Mouse (Mus musculus) forebrain, embryonic 11.5 days (tissue): ENCODE measurements around the gene Slc16a8. TPM values are rescaled to one million over a fixed set of nuclear protein-coding genes. Genes with fewer than 3 reads are reported as not detected.
A peak's percentile ranks its signal among the peaks of the same experiment; 100 is the strongest.

ENCODE experiments used
- ATAC-seq: fragments of 200-750 bp; cut with Nextera tagmentation; replicated peaks from 2 replicates; pipeline ENCODE4 v1.8.0; 2017; ENCODE audit warnings: moderate TSS enrichment; ENCODE audit not compliant: low FRiP score
- DNase-seq: peaks from one replicate; pipeline ENCODE4 v3.0.0-alpha.2; 2017; ENCODE audit warnings: low spot score
- H3K27ac ChIP-seq: fragments of 300-500 bp; sonication (generic); 2 replicates; pipeline ENCODE4 v1.5.1; 2014; ENCODE audit warnings: low read depth, low read length
- H3K27me3 ChIP-seq: fragments of 300-500 bp; sonication (generic); 2 replicates; pipeline ENCODE4 v1.6.1; 2014; ENCODE audit warnings: mild to moderate bottlenecking, low read length, mixed read lengths; ENCODE audit not compliant: control insufficient read depth, insufficient read depth
- H3K36me3 ChIP-seq: fragments of 300-500 bp; sonication (generic); 2 replicates; pipeline ENCODE4 v1.6.1; 2014; ENCODE audit warnings: mild to moderate bottlenecking, low read length, moderate library complexity, mixed read lengths; ENCODE audit not compliant: control insufficient read depth, insufficient read depth
- H3K4me1 ChIP-seq: fragments of 300-500 bp; sonication (generic); replicated peaks from 2 replicates; pipeline ENCODE4 v1.6.1; 2014; ENCODE audit warnings: low read length, mixed read lengths; ENCODE audit not compliant: control insufficient read depth, insufficient read depth
- H3K4me2 ChIP-seq: fragments of 300-500 bp; sonication (generic); 2 replicates; pipeline ENCODE4 v1.6.1; 2014; ENCODE audit warnings: low read depth, mild to moderate bottlenecking, low read length, moderate library complexity, mixed read lengths; ENCODE audit not compliant: severe bottlenecking
- H3K4me3 ChIP-seq: fragments of 300-500 bp; sonication (generic); 2 replicates; pipeline ENCODE4 v1.5.1; 2014; ENCODE audit warnings: low read depth, low read length
- H3K9ac ChIP-seq: fragments of 300-500 bp; sonication (generic); 2 replicates; pipeline ENCODE4 v1.6.1; 2014; ENCODE audit warnings: low read length
- H3K9me3 ChIP-seq: fragments of 300-500 bp; sonication (generic); 2 replicates; pipeline ENCODE4 v1.6.1; 2016; ENCODE audit warnings: low read length, mixed read lengths; ENCODE audit not compliant: control insufficient read depth
- WGBS: fragments of 180-500 bp; shearing (Covaris S2); extraction: QIAGEN DNeasy Blood & Tissue Kit; methylation state at CpG from one replicate; pipeline ENCODE4 v1.1.7; 2014; 5-methylcytosine and 5-hydroxymethylcytosine counted together
- polyA plus RNA-seq: library from polyadenylated mRNA; unstranded; fragments of >200 nt; fragmentation: Nextera tagmentation; extraction: Ambion mirVana; gene quantifications from 2 replicates; pipeline ENCODE4 v1.2.1, GENCODE M21; 2014

Slc16a8 gene
- polyA plus RNA-seq, 1 experiment from 2014 or later, result not detected

DNA sequence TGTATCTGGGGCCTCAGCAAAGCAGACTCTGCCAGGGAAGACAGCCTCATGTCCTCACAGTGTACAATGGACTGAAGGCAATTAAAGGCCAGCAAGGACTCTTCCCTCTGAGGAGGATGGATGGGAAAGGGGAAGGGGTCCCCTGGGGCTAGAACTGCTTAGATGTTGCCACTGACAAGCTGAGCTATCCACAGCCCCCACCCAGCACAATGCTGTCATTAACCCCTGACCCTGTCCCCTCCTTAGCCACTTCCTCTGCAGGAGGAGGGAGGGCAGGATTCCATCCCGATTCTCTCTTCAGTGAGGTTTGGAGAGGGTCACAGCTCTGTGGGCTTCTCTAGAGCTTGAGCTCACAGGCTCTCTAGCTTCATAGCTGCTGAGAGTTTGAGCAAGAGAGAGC is 35.0 kb downstream of the Slc16a8 start:
- ATAC-seq, result no peak

DNA sequence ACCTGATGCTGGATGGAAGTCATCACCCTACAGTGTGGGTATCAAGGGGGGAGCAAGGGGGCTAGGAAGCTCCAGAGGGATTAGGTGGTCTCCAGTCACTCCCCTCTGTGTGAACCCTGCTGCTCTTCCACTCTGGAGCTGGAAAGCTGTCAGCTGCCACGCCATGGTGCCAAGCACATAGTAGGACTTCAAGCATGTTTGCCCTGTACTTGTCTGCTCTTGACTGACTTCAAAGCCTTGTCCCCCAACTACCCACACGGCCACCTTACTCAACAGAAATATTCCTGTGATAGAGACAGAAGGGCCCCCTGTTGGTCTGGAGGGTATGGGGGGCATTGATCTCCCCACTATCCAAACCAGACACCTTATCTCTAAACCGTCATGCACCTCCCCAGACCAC is 38.4 kb downstream of the Slc16a8 start:
- ATAC-seq, result no peak
- 71% methylated on average over 3 of the region's 3 CpGs for WGBS
- Histone ChIP-seq H3K4me2 (no peak overlapping the region), H3K9ac (no peak overlapping the region), H3K36me3 (no peaks in the 10 kb centered on the region), H3K4me1 (no peaks in the 10 kb centered on the region), H3K9me3 (no peaks in the 10 kb centered on the region), H3K27ac (no peak overlapping the region), H3K4me3 (no peak overlapping the region), H3K27me3 (no peaks in the 10 kb centered on the region)
- no peak for DNase-seq

More for the DNA sequence above, 35.0 kb downstream of the Slc16a8 start:
- WGBS, result 0% methylated on average over 1 of the region's 1 CpGs
- no peaks in the 10 kb centered on the region for H3K36me3 ChIP-seq
- peak overlapping the region; percentile 24; the same call in 1 of the 2 replicates for H3K9ac ChIP-seq
- H3K9me3 ChIP-seq, result no peaks in the 10 kb centered on the region
- H3K27me3 ChIP-seq, result no peaks in the 10 kb centered on the region
- no peak for DNase-seq
- H3K27ac ChIP-seq, result no peak overlapping the region
- no peak overlapping the region for H3K4me3 ChIP-seq
- peaks cover 6% of the 10 kb centered on the region; the same call in 1 of the 2 replicates for H3K4me1 ChIP-seq
- no peak overlapping the region for H3K4me2 ChIP-seq

DNA sequence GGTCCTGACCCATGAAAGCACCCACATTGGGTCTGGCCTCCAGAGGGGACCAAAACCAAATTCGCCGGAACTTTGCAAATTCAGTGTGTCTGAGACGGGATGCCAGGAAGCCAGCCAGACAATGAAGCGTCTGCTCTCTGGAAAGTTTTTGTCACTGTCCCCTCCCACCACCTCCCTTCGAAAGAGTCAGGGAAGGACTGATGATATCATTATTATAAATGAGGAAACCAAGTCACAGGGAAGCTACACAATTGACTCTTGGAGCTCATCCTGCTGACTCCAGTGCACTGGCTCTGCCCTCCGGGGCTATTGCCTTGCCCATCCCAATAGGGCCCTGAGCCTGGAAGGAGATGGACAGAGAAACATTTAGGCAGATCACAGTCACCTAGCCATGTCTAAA is 41.0 kb downstream of the Slc16a8 start:
- Histone ChIP-seq H3K4me1 (no peaks in the 10 kb centered on the region), H3K4me2 (no peak overlapping the region), H3K27ac (no peak overlapping the region), H3K36me3 (no peaks in the 10 kb centered on the region), H3K9me3 (no peaks in the 10 kb centered on the region), H3K9ac (no peak overlapping the region), H3K27me3 (no peaks in the 10 kb centered on the region), H3K4me3 (no peak overlapping the region)
- ATAC-seq (no peak), DNase-seq (no peak)
- 87% methylated on average over 6 of the region's 6 CpGs for WGBS

DNA sequence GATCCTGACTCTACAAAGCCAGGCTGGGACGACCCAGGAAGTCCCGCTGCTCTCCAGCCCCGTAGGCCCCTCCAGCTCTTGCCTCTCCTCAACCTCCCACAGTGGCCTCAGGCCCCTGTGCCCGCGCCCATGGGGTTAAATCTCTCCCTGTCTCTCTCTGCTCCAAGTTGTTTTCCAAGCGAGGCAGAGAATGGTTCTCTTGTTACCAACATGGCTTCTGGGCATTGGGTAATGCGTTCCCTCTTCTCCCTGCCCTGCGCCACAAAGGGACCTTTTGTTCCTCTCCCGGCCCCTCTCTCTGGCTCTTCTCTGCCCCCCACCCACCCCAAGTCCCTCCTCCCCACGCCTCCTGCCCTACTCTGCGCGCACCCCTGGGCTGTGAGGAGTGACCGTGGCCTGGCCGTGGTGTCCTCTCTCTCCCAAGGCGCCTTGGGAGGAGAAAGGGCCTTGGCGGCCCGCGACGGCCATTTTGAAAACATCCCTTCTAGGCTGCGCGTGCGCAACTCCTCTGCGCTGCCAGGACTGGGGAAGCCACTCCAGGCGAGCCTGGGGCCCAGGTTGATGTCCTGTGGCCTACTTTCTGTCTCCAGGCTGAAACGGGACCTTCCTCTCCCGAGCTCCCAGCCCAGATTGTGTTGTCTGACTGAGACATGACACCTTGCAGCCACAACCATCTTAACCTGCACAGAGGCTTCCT is 41.7 kb downstream of the Slc16a8 start:
- no peak overlapping the region for H3K27ac ChIP-seq
- H3K9ac ChIP-seq, result no peak overlapping the region
- H3K4me1 ChIP-seq, result no peaks in the 10 kb centered on the region
- H3K9me3 ChIP-seq, result no peaks in the 10 kb centered on the region
- no peak for ATAC-seq
- H3K27me3 ChIP-seq, result no peaks in the 10 kb centered on the region
- H3K36me3 ChIP-seq, result no peaks in the 10 kb centered on the region
- DNase-seq, result no peak
- 80% methylated on average over 26 of the region's 26 CpGs for WGBS
- H3K4me3 ChIP-seq, result no peak overlapping the region
- H3K4me2 ChIP-seq, result no peak overlapping the region

DNA sequence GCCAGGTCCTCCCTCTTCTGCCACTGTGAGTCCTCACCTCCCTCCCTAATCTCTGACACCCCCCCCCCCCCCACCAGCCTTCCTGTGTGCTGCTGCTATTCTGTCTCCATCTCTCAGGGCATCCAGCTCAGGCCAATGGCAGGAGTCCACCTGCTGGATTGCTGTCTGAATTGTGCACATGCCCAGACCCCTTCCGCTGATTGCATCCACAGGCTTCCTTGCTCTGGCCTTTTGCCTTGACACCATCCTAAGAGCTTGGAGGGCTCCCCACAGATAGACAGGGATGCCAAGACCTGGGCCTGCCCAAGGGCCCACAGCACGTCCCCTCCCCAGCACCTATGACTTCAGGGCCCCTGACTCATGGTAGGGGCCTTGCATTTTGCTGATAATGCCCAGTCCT is 44.2 kb downstream of the Slc16a8 start:
- Histone ChIP-seq H3K4me1 (no peaks in the 10 kb centered on the region), H3K27ac (no peak overlapping the region), H3K4me2 (no peak overlapping the region), H3K9me3 (no peaks in the 10 kb centered on the region), H3K9ac (no peak overlapping the region), H3K36me3 (no peaks in the 10 kb centered on the region), H3K4me3 (no peak overlapping the region), H3K27me3 (no peaks in the 10 kb centered on the region)
- DNase-seq (no peak), ATAC-seq (no peak)
- 75% methylated on average over 2 of the region's 2 CpGs for WGBS

DNA sequence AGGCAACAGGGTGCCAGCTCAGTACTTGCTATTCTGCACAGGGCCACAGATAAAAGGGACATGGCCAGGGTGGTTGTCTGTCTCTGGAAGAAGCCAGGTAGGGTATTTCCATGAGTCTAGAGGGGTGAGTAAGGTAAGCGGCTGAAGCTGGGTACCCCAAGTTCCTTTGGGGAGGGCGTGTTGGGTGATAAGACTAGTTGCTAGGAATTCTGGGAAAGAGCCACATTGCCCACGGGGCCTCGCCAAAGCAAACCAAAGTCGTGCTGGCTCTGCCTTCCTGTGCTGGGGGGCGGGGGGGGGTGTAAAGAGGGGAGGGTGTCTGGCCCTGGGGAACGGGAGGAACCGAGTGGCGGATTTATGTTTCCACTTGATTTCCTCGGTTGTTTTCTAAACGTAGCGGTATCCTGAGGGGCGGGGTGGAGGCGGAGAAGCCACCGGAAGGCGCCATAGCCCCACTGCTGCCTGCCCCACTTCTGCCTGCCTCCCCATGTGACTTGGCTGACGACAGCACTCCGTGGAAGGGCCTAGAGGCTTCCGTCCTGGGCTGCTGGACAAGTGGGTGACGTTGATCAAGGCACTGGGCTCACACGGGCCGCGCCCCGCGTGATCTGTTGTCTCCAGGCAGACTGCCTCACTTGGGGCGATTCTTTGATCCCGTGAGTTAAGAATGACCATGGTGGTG is 45.7 kb downstream of the Slc16a8 start:
- Histone ChIP-seq H3K9ac (no peak overlapping the region), H3K36me3 (no peaks in the 10 kb centered on the region), H3K9me3 (no peaks in the 10 kb centered on the region), H3K27ac (no peak overlapping the region), H3K4me3 (no peak overlapping the region), H3K4me2 (no peak overlapping the region), H3K27me3 (no peaks in the 10 kb centered on the region), H3K4me1 (no peaks in the 10 kb centered on the region)
- ATAC-seq (no peak), DNase-seq (no peak)
- 79% methylated on average over 27 of the region's 27 CpGs for WGBS

DNA sequence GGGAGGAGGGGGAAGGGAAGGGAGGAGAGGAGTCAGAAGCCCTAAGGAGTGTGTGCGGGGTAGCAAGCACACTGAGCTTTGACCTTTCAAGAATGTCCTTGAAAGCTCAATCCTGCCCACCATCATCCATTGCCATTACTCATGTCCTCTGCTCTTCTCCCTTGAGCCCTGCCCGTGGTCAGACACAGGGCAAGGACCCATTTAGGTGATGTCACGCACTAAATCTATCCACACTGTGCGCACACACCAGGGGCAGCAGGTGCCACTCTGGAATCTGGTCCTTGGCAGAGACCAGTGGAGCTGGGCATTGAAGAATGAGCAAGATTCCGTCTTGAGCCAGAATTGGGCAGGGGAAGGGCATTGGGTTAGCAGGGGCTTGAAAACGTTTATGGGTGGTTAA is 46.4 kb downstream of the Slc16a8 start:
- H3K9ac ChIP-seq, result no peak overlapping the region
- ATAC-seq, result no peak
- H3K4me2 ChIP-seq, result no peak overlapping the region
- H3K36me3 ChIP-seq, result no peaks in the 10 kb centered on the region
- no peaks in the 10 kb centered on the region for H3K27me3 ChIP-seq
- no peaks in the 10 kb centered on the region for H3K4me1 ChIP-seq
- no peak overlapping the region for H3K27ac ChIP-seq
- no peaks in the 10 kb centered on the region for H3K9me3 ChIP-seq
- 83% methylated on average over 6 of the region's 6 CpGs for WGBS
- H3K4me3 ChIP-seq, result no peak overlapping the region
- no peak for DNase-seq

DNA sequence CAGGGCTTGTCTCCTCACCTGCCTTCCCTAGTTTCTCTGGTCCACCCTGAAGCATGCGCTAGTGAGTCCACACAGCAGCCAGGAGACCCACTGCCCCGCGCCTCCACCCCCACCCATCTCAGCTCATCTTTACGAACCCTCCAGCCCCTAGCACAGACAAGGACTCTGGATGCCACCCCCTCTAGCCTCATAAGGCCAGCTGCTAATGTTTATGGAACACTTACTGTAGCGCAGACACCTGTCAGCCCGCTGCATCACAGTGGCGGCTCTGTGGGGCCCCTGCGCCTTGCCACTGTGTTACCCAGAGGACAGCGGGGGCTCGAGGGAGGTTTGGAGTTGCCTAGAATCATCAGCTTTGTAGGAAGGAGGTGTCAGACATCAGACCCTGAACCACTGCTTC is 52.0 kb downstream of the Slc16a8 start:
- no peak overlapping the region for H3K4me2 ChIP-seq
- H3K9ac ChIP-seq, result no peak overlapping the region
- 57% methylated on average over 10 of the region's 10 CpGs for WGBS

More for the DNA sequence above, 52.0 kb downstream of the Slc16a8 start:
- peak overlapping the region; percentile 74; the same call in 1 of the 2 replicates for H3K27ac ChIP-seq
- no peaks in the 10 kb centered on the region for H3K36me3 ChIP-seq
- ATAC-seq (0 out of 2 replicates have a peak, but pooled peaks have one; percentile 36), DNase-seq (no peak)
- no peaks in the 10 kb centered on the region for H3K27me3 ChIP-seq
- H3K9me3 ChIP-seq, result no peaks in the 10 kb centered on the region
- no peak overlapping the region for H3K4me3 ChIP-seq
- peaks cover 14% of the 10 kb centered on the region for H3K4me1 ChIP-seq
